Mouse (Mus musculus) cerebellum, adult 2 months (tissue): ENCODE results near the gene Larp1b.

ENCODE experiments used
- CTCF ChIP-seq: fragments of 200-500 bp; IDR thresholded peaks from 2 replicates; pipeline ENCODE4 v1.5.1; 2011; ENCODE audit warnings: low read depth, mild to moderate bottlenecking, control low read depth, low read length, moderate library complexity, borderline replicate concordance; ENCODE audit not compliant: insufficient read depth
- POLR2A ChIP-seq: fragments of 200-500 bp; IDR thresholded peaks from 2 replicates; pipeline ENCODE4 v1.6.1; 2011; ENCODE audit warnings: low read length, control low read depth, borderline replicate concordance; ENCODE audit not compliant: insufficient read depth

DNA sequence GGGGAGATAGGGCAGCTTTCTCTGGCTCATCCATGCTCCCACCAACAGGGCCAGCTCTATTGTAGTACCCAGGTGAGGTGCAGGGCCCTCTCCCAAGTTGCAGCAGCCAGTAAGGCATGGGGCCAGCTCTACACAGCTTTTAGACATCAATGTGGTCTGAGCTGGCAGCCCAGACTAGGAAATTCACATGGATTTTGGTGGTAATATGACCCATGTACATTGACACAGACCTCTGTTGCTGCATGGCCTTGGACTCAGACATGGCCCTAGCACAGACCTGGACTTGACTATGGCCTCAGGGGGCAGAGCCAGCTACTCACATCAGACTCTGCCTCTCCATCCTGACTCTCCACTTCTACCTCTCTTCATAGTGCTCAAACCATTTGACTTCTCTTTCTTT, 9.2 kb downstream of the Larp1b start:
- TF ChIP-seq POLR2A (no peak), CTCF (no peak)
